ENCODE assay signal across 8 mouse cellular contexts in genomic region chr11:32221225-32221950, GRCm38 (mm10). TPM values are rescaled to one million over a fixed set of nuclear protein-coding genes. Genes with fewer than 3 reads are reported as not detected.
DNase-seq lines count a peak whose midpoint lies in the region; ATAC-seq and TF ChIP-seq lines count a peak whose summit lies in the region.

No protein-coding gene starts in this region.

- TF ChIP-seq CTCF in kidney, postnatal 0 days (IDR thresholded peaks at IDR 0.05; ENCODE audit: low read depth): no peak
- no peak for TF ChIP-seq CTCF in stomach, postnatal 0 days (IDR thresholded peaks at IDR 0.05; ENCODE audit: low read depth)

- H3K27me3 ChIP-seq in kidney, postnatal 0 days (ENCODE audit: insufficient read depth, low read length): no peaks in the 10 kb centered on the region
- H3K27me3 ChIP-seq in stomach, postnatal 0 days (ENCODE audit: control insufficient read depth, insufficient read depth, low read length): no peaks in the 10 kb centered on the region

- H3K4me2 ChIP-seq in kidney, postnatal 0 days (ENCODE audit: low read length): peak overlapping the region; percentile 78
- peak overlapping the region; percentile 91 for H3K4me2 ChIP-seq in stomach, postnatal 0 days (replicated peaks; ENCODE audit: low read depth)

- peak; percentile 68 for ATAC-seq in kidney, postnatal 0 days (replicated peaks; ENCODE audit: low FRiP score, low read depth)
- ATAC-seq in stomach, postnatal 0 days (ENCODE audit: low FRiP score, low TSS enrichment): peak; percentile 37

- peak overlapping the region; percentile 92 for H3K9ac ChIP-seq in kidney, postnatal 0 days (ENCODE audit: low read depth, low read length)
- peak overlapping the region; percentile 96 for H3K9ac ChIP-seq in stomach, postnatal 0 days (ENCODE audit: low read length)

- H3K36me3 ChIP-seq in kidney, postnatal 0 days (ENCODE audit: insufficient read depth, low read length): 0 out of 2 replicates have a peak, but pooled peaks cover 4% of the 10 kb centered on the region
- H3K36me3 ChIP-seq in stomach, postnatal 0 days (ENCODE audit: control insufficient read depth, insufficient read depth, low read length): no peaks in the 10 kb centered on the region

- H3K4me1 ChIP-seq in kidney, postnatal 0 days (replicated peaks; ENCODE audit: insufficient read depth, low read length): peaks cover 37% of the 10 kb centered on the region
- H3K4me1 ChIP-seq in stomach, postnatal 0 days (replicated peaks; ENCODE audit: control insufficient read depth, insufficient read depth): peaks cover 21% of the 10 kb centered on the region

- 0% methylated on average over 45 of the region's 46 CpGs for WGBS in kidney, postnatal 0 days
- under 1% methylated on average over 44 of the region's 46 CpGs for WGBS in stomach, postnatal 0 days

- peak overlapping the region; percentile 95 for H3K27ac ChIP-seq in kidney, postnatal 0 days
- H3K27ac ChIP-seq in stomach, postnatal 0 days (replicated peaks): peak overlapping the region; percentile 96

- TF ChIP-seq EP300 in stomach, postnatal 0 days (optimal IDR thresholded peaks at IDR 0.05): peak; percentile 30

- DNase-seq in thymus, postnatal 4 days: peak; percentile 64
- DNase-seq in thymus, postnatal 10 days (ENCODE audit: low spot score in 2 of 2): no peak
- DNase-seq in embryo, embryonic 10.5 days (ENCODE audit: low spot score): peak; percentile 84
- peak; percentile 79 for DNase-seq in heart, adult 8-10 months (ENCODE audit: low spot score)
- DNase-seq in kidney, postnatal 0 days (ENCODE audit: low spot score): peak; percentile 94
- DNase-seq in lung, postnatal 4 days: peak; percentile 80 to 88
- peak; percentile 70 for DNase-seq in stomach, postnatal 0 days (ENCODE audit: low spot score)
- no peak for DNase-seq in layer of hippocampus, adult 9-11 months

- H3K4me3 ChIP-seq in kidney, postnatal 0 days (replicated peaks; ENCODE audit: low read depth, low read length): peak overlapping the region; percentile 87
- H3K4me3 ChIP-seq in stomach, postnatal 0 days (ENCODE audit: low read depth, low read length): peak overlapping the region; percentile 94

- no peaks in the 10 kb centered on the region for H3K9me3 ChIP-seq in kidney, postnatal 0 days (replicated peaks; ENCODE audit: low read length)
- H3K9me3 ChIP-seq in stomach, postnatal 0 days (ENCODE audit: control insufficient read depth, low read length): no peaks in the 10 kb centered on the region

RNA-seq across cellular contexts. Expression of gene Rhbdf1, which starts 0.7 kb away (rescaled TPM):
- 10 to 100 TPM; 20.4 to 26.8 (median 23.0) TPM for total RNA-seq in heart, adult 8-10 months (2022)
- 49.3 and 55.0 TPM in 2 replicates for polyA plus RNA-seq in kidney, postnatal 0 days (2015; fragmentation: Nextera tagmentation; extraction: Ambion mirVana)
- polyA plus RNA-seq in stomach, postnatal 0 days (2015; fragmentation: Nextera tagmentation; extraction: Ambion mirVana): 35.8 and 38.5 TPM in 2 replicates

RNA-seq across cellular contexts. Expression of gene Mpg, which starts 4.9 kb away (rescaled TPM):
- 1 to 10 TPM; 5.5 to 7.7 (median 6.2) TPM for total RNA-seq in heart, adult 8-10 months (2022)
- 31.6 and 33.0 TPM in 2 replicates for polyA plus RNA-seq in kidney, postnatal 0 days (2015; fragmentation: Nextera tagmentation; extraction: Ambion mirVana)
- polyA plus RNA-seq in stomach, postnatal 0 days (2015; fragmentation: Nextera tagmentation; extraction: Ambion mirVana): 19.9 and 22.1 TPM in 2 replicates

RNA-seq across cellular contexts. Expression of gene Snrnp25, which starts 16.2 kb away (rescaled TPM):
- total RNA-seq in heart, adult 8-10 months (2022): 10 to 100 TPM in 3 of 4 experiments, 1 to 10 TPM in 1; 9.7 to 14.0 (median 11.8) TPM
- polyA plus RNA-seq in kidney, postnatal 0 days (2015; fragmentation: Nextera tagmentation; extraction: Ambion mirVana): 49.5 and 49.6 TPM in 2 replicates
- 50.5 and 54.3 TPM in 2 replicates for polyA plus RNA-seq in stomach, postnatal 0 days (2015; fragmentation: Nextera tagmentation; extraction: Ambion mirVana)

RNA-seq across cellular contexts. Expression of gene Il9r, which starts 21.3 kb away (rescaled TPM):
- total RNA-seq in heart, adult 8-10 months (2022): under 1 TPM in 3 of 4 experiments, not detected in 1; 0.05 to 0.40 (median 0.09) TPM
- polyA plus RNA-seq in kidney, postnatal 0 days (2015; fragmentation: Nextera tagmentation; extraction: Ambion mirVana): not detected in 2 replicates
- polyA plus RNA-seq in stomach, postnatal 0 days (2015; fragmentation: Nextera tagmentation; extraction: Ambion mirVana): 0.02 TPM in 1 of 2 replicates, not detected in the other

RNA-seq across cellular contexts. Expression of gene Nprl3, which starts 46.1 kb away (rescaled TPM):
- 10 to 100 TPM; 27.3 to 29.9 (median 28.3) TPM for total RNA-seq in heart, adult 8-10 months (2022)
- polyA plus RNA-seq in kidney, postnatal 0 days (2015; fragmentation: Nextera tagmentation; extraction: Ambion mirVana): 36.9 and 44.2 TPM in 2 replicates
- 28.0 and 28.2 TPM in 2 replicates for polyA plus RNA-seq in stomach, postnatal 0 days (2015; fragmentation: Nextera tagmentation; extraction: Ambion mirVana)

Comparison
In these comparisons a context has a peak if more than half of its experiments do, and no peak if none do; other contexts are left out.
1. DNase-seq: peak in thymus, postnatal 4 days (single experiment), embryo, embryonic 10.5 days (single experiment), heart, adult 8-10 months (single experiment), kidney, postnatal 0 days (single experiment), lung, postnatal 4 days (2 of 2) and stomach, postnatal 0 days (single experiment); none in thymus, postnatal 10 days (0 of 2) and layer of hippocampus, adult 9-11 months (single experiment).